Mouse (Mus musculus): ENCODE measurements around the gene Nek8. TPM values are rescaled to one million over a fixed set of nuclear protein-coding genes. Genes with fewer than 3 reads are reported as not detected.

The Nek8 gene
- 16.5 to 22.9 TPM (median 19.9 TPM) in 4 replicates for total RNA-seq (2023)

DNA sequence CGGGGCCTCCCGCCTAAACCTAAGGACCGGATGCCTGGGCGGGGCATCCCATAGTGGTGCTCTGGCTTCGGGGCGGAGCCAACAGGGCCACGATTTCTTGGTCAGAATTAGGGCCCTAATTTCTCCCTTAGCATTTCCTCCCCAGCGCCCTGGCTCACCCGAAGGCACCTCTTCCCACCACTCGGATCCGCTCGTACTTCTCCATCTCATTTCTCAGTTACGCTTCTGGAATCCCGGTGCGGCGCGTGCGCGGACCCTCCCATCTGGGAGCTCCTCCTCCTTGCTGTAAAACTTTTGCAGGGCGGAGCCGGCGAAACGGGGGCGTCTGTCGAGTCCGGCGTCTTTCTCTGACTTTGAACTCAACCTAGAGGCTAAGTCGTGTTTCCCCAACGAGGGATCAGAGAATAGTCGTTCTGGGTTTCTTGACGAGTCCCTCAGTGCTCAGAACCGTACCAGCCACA is at the start of gene Nek8, which contains the start of gene Tlcd1:
Gene Nek8 (minus strand): TSS at position 274 of the 461 bp plus-strand sequence.
Gene Tlcd1 (plus strand): TSS at position 310 of the 461 bp plus-strand sequence.

DNA sequence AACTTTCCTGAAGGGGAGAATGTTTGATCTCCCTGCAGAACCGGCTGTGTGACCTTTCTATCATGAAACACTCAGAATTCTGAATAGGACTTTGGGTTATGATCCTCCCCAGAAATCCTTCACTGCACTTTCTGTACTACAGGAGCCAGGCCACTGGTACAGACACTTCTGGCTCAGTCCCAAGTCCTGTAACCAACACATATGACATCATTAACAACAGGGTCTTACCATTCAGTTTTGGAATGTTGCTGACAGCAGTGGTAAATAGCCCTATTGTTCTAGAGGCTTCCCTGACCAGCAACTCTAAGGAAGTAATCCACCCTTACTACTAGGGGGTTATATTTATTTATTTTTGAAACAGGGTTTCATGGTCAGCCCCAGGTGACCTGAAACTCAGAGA is 16.6 kb upstream of the Nek8 start, which contains the start of gene Proca1:
Gene Proca1 (plus strand): TSS at position 280 of the 400 bp plus-strand sequence.

DNA sequence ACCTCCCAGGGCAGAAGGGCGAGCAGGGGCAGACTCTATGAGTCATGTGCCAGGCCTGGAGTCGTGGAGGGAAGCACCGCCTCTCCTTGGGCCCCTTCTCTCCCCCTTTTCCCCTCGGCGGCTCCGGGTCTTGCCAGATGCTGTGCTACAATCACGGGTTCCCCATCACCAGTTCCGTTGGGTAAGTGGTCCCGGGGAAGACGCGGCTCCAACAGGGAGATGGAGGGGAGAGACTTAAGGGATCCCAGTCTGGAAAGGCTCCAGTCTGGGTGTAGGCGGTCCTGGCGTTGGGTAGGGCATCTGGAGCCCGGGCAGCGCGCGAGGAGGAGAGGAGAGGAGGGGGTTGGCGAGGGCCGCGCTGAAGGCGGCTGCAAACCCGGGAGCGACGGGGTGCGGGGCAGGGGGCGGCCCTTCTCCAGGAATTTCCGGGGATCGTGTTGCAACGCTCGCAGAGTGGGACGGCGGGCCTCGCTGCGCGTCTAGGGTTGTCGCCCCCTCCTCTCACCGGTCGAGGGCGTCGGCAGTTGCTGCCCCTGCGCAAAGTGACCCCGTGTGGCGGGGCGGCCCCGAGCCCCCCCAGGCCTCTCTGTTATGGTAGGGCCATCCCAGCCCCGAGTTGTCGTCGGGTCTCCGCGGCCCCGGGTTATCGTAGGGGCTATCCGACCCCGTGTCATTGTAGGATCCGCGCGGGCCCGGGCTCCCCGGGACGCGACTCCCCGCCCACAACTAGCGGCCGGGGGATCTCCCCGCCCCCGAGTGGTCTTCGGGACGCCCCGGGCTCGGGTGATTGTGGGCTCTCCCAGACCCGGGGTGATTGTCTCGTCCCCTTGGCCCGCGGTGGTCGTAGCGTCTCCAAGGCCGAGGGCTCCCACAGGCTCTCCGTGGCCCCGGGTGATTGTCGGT is 12.1 kb upstream of the Nek8 start, which contains the start of gene Rab34:
Gene Rab34 (plus strand): TSS at position 100 of the 903 bp plus-strand sequence.

DNA sequence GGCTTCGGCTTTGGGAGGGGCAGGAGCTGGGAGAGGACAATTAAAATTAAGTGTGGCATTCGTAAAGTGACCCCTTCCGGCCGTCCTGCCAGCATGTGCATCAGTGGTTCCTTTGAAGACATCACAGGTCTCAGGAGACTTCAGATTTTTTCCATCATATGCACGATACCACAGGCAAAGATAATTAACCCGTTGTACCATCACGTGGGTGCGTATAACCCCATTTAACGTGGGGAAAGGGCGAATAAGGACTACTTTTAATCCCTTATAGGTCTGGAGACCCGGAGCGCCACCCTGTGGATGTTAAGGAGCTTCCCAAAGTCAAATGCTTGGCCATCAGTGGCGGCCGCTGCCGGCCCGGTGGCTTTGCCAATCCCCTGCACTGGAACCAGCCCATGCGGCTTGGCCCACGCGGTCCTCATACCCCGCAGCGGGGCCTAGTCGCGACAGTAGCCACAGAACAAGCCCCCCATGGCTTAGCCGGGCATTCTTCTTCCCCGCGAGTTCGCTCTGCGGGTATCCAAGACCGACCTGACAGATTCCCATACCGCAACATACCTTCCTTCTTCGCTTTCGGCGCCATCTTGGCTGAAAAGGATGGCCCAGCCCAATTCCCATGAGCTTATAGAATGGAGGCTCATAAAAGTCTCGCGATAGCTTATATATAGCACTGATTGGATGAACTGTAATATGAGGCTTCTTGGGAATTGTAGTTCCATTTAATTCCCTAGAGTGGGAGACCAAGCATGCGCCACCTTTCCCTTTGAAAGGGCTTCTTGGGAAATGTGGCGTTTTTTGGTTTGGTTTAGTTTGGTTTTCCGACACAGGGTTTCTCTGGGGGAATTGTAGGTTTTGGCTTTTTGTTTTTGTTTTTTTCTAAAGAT is 6.7 kb upstream of the Nek8 start, which contains the start of gene Rpl23a:
Gene Rpl23a (minus strand): TSS at position 624 of the 884 bp plus-strand sequence.

DNA sequence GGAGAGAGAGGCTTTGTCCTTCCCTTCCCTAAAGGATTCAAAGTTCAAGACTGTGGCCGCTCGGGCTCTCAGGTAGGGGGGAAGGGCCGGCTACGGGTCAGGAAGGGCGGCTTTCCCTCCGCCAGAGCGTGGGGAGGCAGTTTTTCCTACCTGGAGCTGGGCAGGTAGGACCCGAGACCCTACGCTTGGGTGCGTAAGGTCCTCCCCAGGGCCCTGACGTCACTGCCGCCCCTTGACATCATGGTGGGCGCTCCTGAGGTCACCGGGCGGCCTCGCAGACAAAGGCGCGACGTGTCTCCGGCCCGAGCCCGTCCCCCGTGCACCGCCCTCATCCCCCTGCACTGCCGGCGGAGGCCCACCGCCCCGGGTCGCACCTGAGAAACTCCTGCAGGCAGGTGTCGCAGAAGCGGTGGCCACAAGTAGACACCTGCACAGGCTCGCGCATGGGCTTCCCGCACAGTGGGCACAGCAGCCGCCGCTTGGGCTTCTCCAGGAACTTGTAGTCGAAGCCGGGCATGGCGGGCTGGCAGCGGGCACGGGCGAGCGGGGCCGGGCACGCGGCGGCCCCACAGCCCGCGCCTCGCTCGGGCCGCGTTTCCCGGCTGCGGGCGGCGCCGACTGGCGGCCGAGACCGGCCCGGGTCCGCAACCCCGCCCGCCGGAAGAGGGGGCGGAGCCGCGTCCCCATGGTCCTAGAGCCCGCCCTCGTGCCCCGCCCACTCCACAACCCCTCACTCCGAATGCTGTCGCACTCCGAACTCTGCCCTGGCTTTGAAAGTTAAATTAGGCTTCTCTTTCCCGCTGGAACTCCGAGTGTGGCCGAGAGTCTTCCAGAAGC is 11.3 kb downstream of the Nek8 start, which contains the start of gene Traf4:
Gene Traf4 (minus strand): TSS at position 666 of the 837 bp plus-strand sequence.

Other genes starting within 250 kb of the Nek8 start
- gene Sez6, start 245.9 kb downstream of the Nek8 start, total RNA-seq (2023) = not detected in 4 replicates
- gene Phf12, start 193.9 kb downstream of the Nek8 start, total RNA-seq (2023) = 162 to 186 TPM (median 167 TPM) in 4 replicates
- gene Dhrs13, start 144.4 kb downstream of the Nek8 start, total RNA-seq (2023) = 0.63 to 0.98 TPM (median 0.91 TPM) in 4 replicates
- 11.9 to 17.5 TPM (median 14.8 TPM) in 4 replicates for gene Flot2, start 138.7 kb downstream of the Nek8 start, total RNA-seq (2023)
- gene Eral1, start 96.3 kb downstream of the Nek8 start, total RNA-seq (2023) = 23.7 to 25.0 TPM (median 24.0 TPM) in 4 replicates
- gene Fam222b, start 82.0 kb downstream of the Nek8 start, total RNA-seq (2023) = 15.7 to 20.1 TPM (median 16.6 TPM) in 4 replicates
- 50.8 to 67.2 TPM (median 56.4 TPM) in 4 replicates for gene Traf4, start 11.1 kb downstream of the Nek8 start, total RNA-seq (2023)
- gene Tlcd1, start within 50 bp of the Nek8 start, total RNA-seq (2023) = 2.1 to 5.5 TPM (median 4.1 TPM) in 4 replicates
- 2,528 to 2,656 TPM (median 2,571 TPM) in 4 replicates for gene Rpl23a, start 6.9 kb upstream of the Nek8 start, total RNA-seq (2023)
- 0.81 to 1.8 TPM (median 1.6 TPM) in 3 of 4 replicates, not detected in the other for gene Rab34, start 11.8 kb upstream of the Nek8 start, total RNA-seq (2023)
- gene Proca1, start 16.7 kb upstream of the Nek8 start, total RNA-seq (2023) = 0.63 TPM in 1 of 4 replicates, not detected in the others
- gene Sdf2, start 69.1 kb upstream of the Nek8 start, total RNA-seq (2023) = 54.3 to 61.5 TPM (median 58.9 TPM) in 4 replicates
- gene Supt6, start 69.3 kb upstream of the Nek8 start, total RNA-seq (2023) = 74.7 to 76.9 TPM (median 76.1 TPM) in 4 replicates
- gene 2610507B11Rik, start 85.1 kb upstream of the Nek8 start, total RNA-seq (2023) = 115 to 122 TPM (median 118 TPM) in 4 replicates
- 1.2 to 3.9 TPM (median 2.8 TPM) in 4 replicates for gene BC030499, start 114.2 kb upstream of the Nek8 start, total RNA-seq (2023)
- gene Spag5, start 124.9 kb upstream of the Nek8 start, total RNA-seq (2023) = 2.2 to 7.1 TPM (median 5.1 TPM) in 4 replicates
- 29.4 to 37.0 TPM (median 32.5 TPM) in 4 replicates for gene Aldoc, start 146.3 kb upstream of the Nek8 start, total RNA-seq (2023)
- 53.5 to 55.3 TPM (median 54.2 TPM) in 4 replicates for gene Pigs, start 151.7 kb upstream of the Nek8 start, total RNA-seq (2023)
- 50.8 to 68.8 TPM (median 61.6 TPM) in 4 replicates for gene Unc119, start 166.8 kb upstream of the Nek8 start, total RNA-seq (2023)
- not detected in 4 replicates for gene Foxn1, start 209.9 kb upstream of the Nek8 start, total RNA-seq (2023)
- not detected in 4 replicates for gene Slc13a2, start 245.5 kb upstream of the Nek8 start, total RNA-seq (2023)